Mouse (Mus musculus) testis, adult 2 months (tissue): Measurements from ENCODE around the gene Wdr62.

Experiments used
- CTCF ChIP-seq: fragments of 200-500 bp; IDR thresholded peaks from 2 replicates; pipeline ENCODE4 v1.5.1; 2012; ENCODE audit warnings: low read depth, mild to moderate bottlenecking, inconsistent platforms, low read length, moderate library complexity; ENCODE audit not compliant: control insufficient read depth, insufficient read depth, insufficient replicate concordance
- POLR2A ChIP-seq: fragments of 200-500 bp; IDR thresholded peaks from 2 replicates; pipeline ENCODE4 v1.6.1; 2012; ENCODE audit warnings: low read depth, mild to moderate bottlenecking, inconsistent platforms, low read length, moderate library complexity; ENCODE audit not compliant: control insufficient read depth

- TF ChIP-seq CTCF (peak; percentile 41; the same call in 1 of the 2 replicates), POLR2A (no peak)
These were observed 45.1 kb upstream of the Wdr62 start for GRCm38 (mm10) chr7:30325364-30325763.
